Mouse (Mus musculus): Measurements from ENCODE around the gene Sac3d1. TPM values are rescaled to one million over a fixed set of nuclear protein-coding genes. Genes with fewer than 3 reads are reported as not detected.

Gene Sac3d1
- polyA plus RNA-seq, 1 experiment from 2014 or later, result 64.5 TPM

DNA sequence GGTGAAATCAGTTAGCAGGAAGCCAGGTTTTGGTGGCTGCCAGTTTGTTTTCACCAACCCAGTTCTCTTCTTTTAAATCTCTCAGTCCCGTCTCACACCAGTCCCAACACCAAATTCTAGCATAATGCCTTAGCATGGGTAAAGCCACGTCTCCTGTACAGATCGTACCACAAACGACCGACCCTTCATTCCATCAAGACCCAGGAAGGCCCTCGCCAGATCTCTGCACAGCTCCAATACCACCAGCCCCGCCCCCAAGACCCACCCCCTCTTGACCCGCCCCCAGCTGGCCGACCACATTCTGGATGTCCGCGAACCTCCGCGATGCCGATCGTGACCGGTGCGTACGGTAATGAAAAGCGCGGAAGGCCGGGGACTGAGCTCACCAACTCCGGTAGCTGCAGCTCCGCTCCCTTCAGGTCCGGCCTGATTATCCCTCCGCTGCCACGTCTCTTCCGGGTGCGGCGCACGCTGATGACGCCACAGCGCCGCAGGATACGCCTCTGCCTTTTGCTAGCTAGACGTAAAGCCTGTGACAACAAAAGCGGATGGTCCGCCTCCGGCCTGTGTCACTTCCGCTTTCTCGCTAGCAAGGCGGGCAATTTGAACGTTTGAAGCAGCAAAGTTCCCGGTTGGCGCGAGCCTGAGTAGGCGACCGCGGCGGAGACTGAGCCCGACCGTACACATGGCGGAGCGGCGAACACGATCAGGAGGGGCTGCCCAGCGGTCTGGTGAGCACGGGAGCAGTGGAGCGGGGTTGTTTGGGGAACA, 33.8 kb downstream of the Sac3d1 start, which contains the start of the genes Zfpl1 and Cdca5:
Zfpl1 (minus strand) TSS at position 479 of the 771 bp plus-strand sequence.
Cdca5 (plus strand) TSS at position 506 of the 771 bp plus-strand sequence.
- ATAC-seq (replicated peaks; ENCODE audit: low FRiP score) (peak; percentile 87), DNase-seq (ENCODE audit: low spot score) (peak; percentile 98)
- Histone ChIP-seq H3K9me3 (ENCODE audit: control insufficient read depth, low read length) (no peaks in the 10 kb centered on the region), H3K4me2 (ENCODE audit: low read depth, low read length, severe bottlenecking) (peak within 1 kb of the TSS; percentile 93), H3K4me3 (ENCODE audit: low read depth, low read length) (peak within 1 kb of the TSS; percentile 83), H3K4me1 (replicated peaks; ENCODE audit: control insufficient read depth, insufficient read depth, low read length) (peaks cover 8% of the 10 kb centered on the region; the same call in 1 of the 2 replicates), H3K9ac (ENCODE audit: low read length) (peak within 1 kb of the TSS; percentile 61), H3K36me3 (ENCODE audit: control insufficient read depth, insufficient read depth, low read length) (no peaks in the 10 kb centered on the region; the same call in 1 of the 2 replicates), H3K27me3 (ENCODE audit: control insufficient read depth, insufficient read depth, low read length) (no peaks in the 10 kb centered on the region), H3K27ac (ENCODE audit: low read depth, low read length) (peak within 1 kb of the TSS; percentile 51; the same call in 1 of the 2 replicates)
- WGBS, result under 1% methylated on average over 58 of the region's 58 CpGs

GRCm38 (mm10) chr19:6082156-6082555, 36.3 kb downstream of the Sac3d1 start, which contains the start of gene Gm28374:
Gm28374 (minus strand) TSS chr19:6082256.
- no peaks in the 10 kb centered on the region for H3K27me3 ChIP-seq (ENCODE audit: control insufficient read depth, insufficient read depth, low read length)
- no peaks in the 10 kb centered on the region for H3K9me3 ChIP-seq (ENCODE audit: control insufficient read depth, low read length)
- no peak within 1 kb of the TSS for H3K27ac ChIP-seq (ENCODE audit: low read depth, low read length)
- no peak within 1 kb of the TSS for H3K4me2 ChIP-seq (ENCODE audit: low read depth, low read length, severe bottlenecking)
- peaks cover 8% of the 10 kb centered on the region; the same call in 1 of the 2 replicates for H3K4me1 ChIP-seq (replicated peaks; ENCODE audit: control insufficient read depth, insufficient read depth, low read length)
- no peak for DNase-seq (ENCODE audit: low spot score)
- ATAC-seq (replicated peaks; ENCODE audit: low FRiP score), result no peak
- no peaks in the 10 kb centered on the region; the same call in 1 of the 2 replicates for H3K36me3 ChIP-seq (ENCODE audit: control insufficient read depth, insufficient read depth, low read length)
- WGBS, result 96% methylated on average over 9 of the region's 9 CpGs
- H3K9ac ChIP-seq (ENCODE audit: low read length), result no peak within 1 kb of the TSS
- H3K4me3 ChIP-seq (ENCODE audit: low read depth, low read length), result no peak within 1 kb of the TSS

DNA sequence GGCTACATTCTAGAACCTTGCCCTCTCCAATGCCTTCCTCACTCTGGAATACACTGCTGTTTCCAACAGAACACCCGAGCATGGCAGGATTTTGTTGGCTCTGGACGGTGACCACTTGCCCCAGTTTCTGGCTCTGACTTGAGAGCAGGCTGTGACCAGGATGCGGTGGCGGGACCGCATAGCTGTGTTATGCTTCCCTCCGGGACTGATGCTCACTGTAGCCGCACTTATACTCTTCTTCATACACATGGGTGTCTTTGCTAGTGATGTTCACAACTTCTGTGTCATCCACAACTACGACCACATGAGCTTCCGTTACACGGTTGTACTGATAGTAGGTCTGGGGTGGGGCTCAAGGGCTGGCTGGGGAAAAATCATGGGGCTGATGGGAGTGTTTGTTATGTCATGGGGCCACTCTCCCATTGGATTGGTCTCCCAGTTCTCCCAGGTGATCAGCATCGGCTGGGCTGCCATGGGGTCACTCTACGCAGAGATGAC, 38.4 kb downstream of the Sac3d1 start, which contains the start of gene Tmem262:
Tmem262 (plus strand) TSS at position 51 of the 498 bp plus-strand sequence.
- no peak within 1 kb of the TSS for H3K27ac ChIP-seq (ENCODE audit: low read depth, low read length)
- H3K27me3 ChIP-seq (ENCODE audit: control insufficient read depth, insufficient read depth, low read length), result no peaks in the 10 kb centered on the region
- H3K36me3 ChIP-seq (ENCODE audit: control insufficient read depth, insufficient read depth, low read length), result no peaks in the 10 kb centered on the region; the same call in 1 of the 2 replicates
- DNase-seq (ENCODE audit: low spot score) (no peak), ATAC-seq (replicated peaks; ENCODE audit: low FRiP score) (no peak)
- no peak within 1 kb of the TSS for H3K4me2 ChIP-seq (ENCODE audit: low read depth, low read length, severe bottlenecking)
- no peaks in the 10 kb centered on the region for H3K9me3 ChIP-seq (ENCODE audit: control insufficient read depth, low read length)
- H3K9ac ChIP-seq (ENCODE audit: low read length), result no peak within 1 kb of the TSS
- H3K4me3 ChIP-seq (ENCODE audit: low read depth, low read length), result no peak within 1 kb of the TSS
- peaks cover 11% of the 10 kb centered on the region for H3K4me1 ChIP-seq (replicated peaks; ENCODE audit: control insufficient read depth, insufficient read depth, low read length)
- 94% methylated on average over 12 of the region's 12 CpGs for WGBS

- peak within 1 kb of the TSS; percentile 69 for H3K27ac ChIP-seq (ENCODE audit: low read depth, low read length)
- no peaks in the 10 kb centered on the region for H3K9me3 ChIP-seq (ENCODE audit: control insufficient read depth, low read length)
- H3K36me3 ChIP-seq (ENCODE audit: control insufficient read depth, insufficient read depth, low read length), result no peaks in the 10 kb centered on the region; the same call in 1 of the 2 replicates
- H3K9ac ChIP-seq (ENCODE audit: low read length), result peak within 1 kb of the TSS; percentile 86
- H3K4me1 ChIP-seq (replicated peaks; ENCODE audit: control insufficient read depth, insufficient read depth, low read length), result peaks cover 5% of the 10 kb centered on the region
- no peaks in the 10 kb centered on the region for H3K27me3 ChIP-seq (ENCODE audit: control insufficient read depth, insufficient read depth, low read length)
- under 1% methylated on average over 33 of the region's 33 CpGs for WGBS
- peak; percentile 89 for ATAC-seq (replicated peaks; ENCODE audit: low FRiP score)
- peak within 1 kb of the TSS; percentile 90 for H3K4me2 ChIP-seq (ENCODE audit: low read depth, low read length, severe bottlenecking)
- H3K4me3 ChIP-seq (ENCODE audit: low read depth, low read length), result peak within 1 kb of the TSS; percentile 76
- peak; percentile 88 for DNase-seq (ENCODE audit: low spot score)
Observed at GRCm38 (mm10) chr19:6076564-6077393, 41.7 kb downstream of the Sac3d1 start, which contains the start of gene Vps51. Vps51 (minus strand) TSS chr19:6077231.

DNA sequence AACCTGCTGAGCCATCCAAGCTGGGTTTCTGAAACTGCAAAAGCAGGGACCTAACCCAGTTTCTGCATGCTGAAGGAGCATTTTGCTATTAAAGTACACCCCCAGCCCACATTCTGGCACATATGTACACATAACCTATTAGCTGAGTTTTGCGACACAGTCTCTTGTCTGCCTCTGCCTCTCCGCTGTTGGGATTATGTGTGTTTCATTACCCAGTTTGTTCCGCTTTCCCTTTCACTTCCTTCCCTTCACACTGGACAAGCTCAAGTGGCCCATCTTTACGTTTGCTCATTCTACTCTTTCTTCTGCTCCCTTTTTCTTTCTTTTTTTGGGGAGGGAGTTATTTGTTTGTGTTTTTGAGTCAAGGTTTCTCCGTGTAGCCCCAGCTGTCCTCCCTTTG, 44.6 kb downstream of the Sac3d1 start:
- no peak for DNase-seq (ENCODE audit: low spot score)
- WGBS, result 93% methylated on average over 5 of the region's 5 CpGs
- H3K36me3 ChIP-seq (ENCODE audit: control insufficient read depth, insufficient read depth, low read length), result no peaks in the 10 kb centered on the region; the same call in 1 of the 2 replicates

GRCm38 (mm10) chr19:6071261-6071660, 47.2 kb downstream of the Sac3d1 start:
- Histone ChIP-seq H3K9ac (ENCODE audit: low read length) (no peak overlapping the region), H3K4me1 (replicated peaks; ENCODE audit: control insufficient read depth, insufficient read depth, low read length) (peaks cover 12% of the 10 kb centered on the region), H3K9me3 (ENCODE audit: control insufficient read depth, low read length) (no peaks in the 10 kb centered on the region), H3K27ac (ENCODE audit: low read depth, low read length) (no peak overlapping the region), H3K27me3 (ENCODE audit: control insufficient read depth, insufficient read depth, low read length) (no peaks in the 10 kb centered on the region), H3K4me3 (ENCODE audit: low read depth, low read length) (no peak overlapping the region), H3K4me2 (ENCODE audit: low read depth, low read length, severe bottlenecking) (no peak overlapping the region), H3K36me3 (ENCODE audit: control insufficient read depth, insufficient read depth, low read length) (no peaks in the 10 kb centered on the region; the same call in 1 of the 2 replicates)
- WGBS, result 95% methylated on average over 19 of the region's 19 CpGs
- ATAC-seq (replicated peaks; ENCODE audit: low FRiP score) (no peak), DNase-seq (ENCODE audit: low spot score) (no peak)

More for the DNA sequence above, 44.6 kb downstream of the Sac3d1 start:
- H3K4me1 ChIP-seq (replicated peaks; ENCODE audit: control insufficient read depth, insufficient read depth, low read length), result peaks cover 5% of the 10 kb centered on the region
- H3K27ac ChIP-seq (ENCODE audit: low read depth, low read length), result no peak overlapping the region
- H3K4me2 ChIP-seq (ENCODE audit: low read depth, low read length, severe bottlenecking), result no peak overlapping the region
- H3K27me3 ChIP-seq (ENCODE audit: control insufficient read depth, insufficient read depth, low read length), result no peaks in the 10 kb centered on the region
- H3K9me3 ChIP-seq (ENCODE audit: control insufficient read depth, low read length), result no peaks in the 10 kb centered on the region
- no peak overlapping the region for H3K9ac ChIP-seq (ENCODE audit: low read length)
- no peak overlapping the region for H3K4me3 ChIP-seq (ENCODE audit: low read depth, low read length)
- ATAC-seq (replicated peaks; ENCODE audit: low FRiP score), result no peak

- Histone ChIP-seq H3K27ac (ENCODE audit: low read depth, low read length) (no peak overlapping the region), H3K9ac (ENCODE audit: low read length) (no peak overlapping the region), H3K4me3 (ENCODE audit: low read depth, low read length) (no peak overlapping the region), H3K4me2 (ENCODE audit: low read depth, low read length, severe bottlenecking) (no peak overlapping the region), H3K27me3 (ENCODE audit: control insufficient read depth, insufficient read depth, low read length) (no peaks in the 10 kb centered on the region), H3K9me3 (ENCODE audit: control insufficient read depth, low read length) (no peaks in the 10 kb centered on the region), H3K4me1 (replicated peaks; ENCODE audit: control insufficient read depth, insufficient read depth, low read length) (peaks cover 9% of the 10 kb centered on the region), H3K36me3 (ENCODE audit: control insufficient read depth, insufficient read depth, low read length) (no peaks in the 10 kb centered on the region; the same call in 1 of the 2 replicates)
- WGBS, result 91% methylated on average over 31 of the region's 31 CpGs
- ATAC-seq (replicated peaks; ENCODE audit: low FRiP score) (no peak), DNase-seq (ENCODE audit: low spot score) (no peak)
Observed at GRCm38 (mm10) chr19:6070571-6071250, 47.7 kb downstream of the Sac3d1 start.

Data from forebrain, embryonic 11.5 days (tissue).